Mouse (Mus musculus) cerebellum, postnatal 36 days (tissue): Measurements from ENCODE around the gene Taf5.

Experiments used
- DNase-seq, 2 experiments: peaks; one replicate each; pipeline ENCODE4 v3.0.0; 2021 to 2022; ENCODE audit warnings: mixed read lengths in 2 of 2

Taf5 gene

DNA sequence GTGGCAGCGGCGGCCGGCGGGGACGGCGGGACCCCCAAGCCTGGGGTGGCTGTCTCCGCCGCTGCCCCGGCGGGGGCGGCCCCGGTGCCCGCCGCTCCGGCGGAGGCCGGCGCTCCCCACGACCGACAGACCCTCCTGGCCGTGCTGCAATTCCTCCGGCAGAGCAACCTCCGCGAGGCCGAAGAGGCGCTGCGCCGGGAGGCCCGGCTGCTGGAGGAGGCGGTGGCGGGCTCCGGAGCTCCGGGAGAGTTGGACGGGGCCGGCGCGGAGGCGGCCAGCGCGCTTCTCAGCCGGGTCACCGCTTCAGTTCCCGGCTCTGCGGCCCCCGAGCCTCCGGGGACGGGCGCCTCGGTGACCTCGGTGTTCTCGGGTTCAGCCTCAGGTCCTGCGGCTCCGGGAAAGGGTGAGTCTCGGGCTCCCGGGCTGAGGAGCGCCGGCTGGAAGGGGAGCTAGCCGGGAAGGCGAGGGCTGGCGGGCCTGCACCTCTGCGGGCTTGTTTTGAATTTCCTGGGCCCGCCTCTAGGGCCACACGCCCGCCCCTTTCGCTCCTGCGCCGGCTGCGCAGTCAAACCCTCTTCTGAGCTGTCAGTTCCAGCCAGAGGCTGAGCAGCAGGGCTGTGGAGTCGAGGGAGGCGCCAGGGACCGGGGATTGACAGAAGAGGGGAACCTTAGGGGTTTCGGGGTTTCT is 522 bp downstream of the Taf5 start:
- DNase-seq: peak; percentile 73 to 79

DNA sequence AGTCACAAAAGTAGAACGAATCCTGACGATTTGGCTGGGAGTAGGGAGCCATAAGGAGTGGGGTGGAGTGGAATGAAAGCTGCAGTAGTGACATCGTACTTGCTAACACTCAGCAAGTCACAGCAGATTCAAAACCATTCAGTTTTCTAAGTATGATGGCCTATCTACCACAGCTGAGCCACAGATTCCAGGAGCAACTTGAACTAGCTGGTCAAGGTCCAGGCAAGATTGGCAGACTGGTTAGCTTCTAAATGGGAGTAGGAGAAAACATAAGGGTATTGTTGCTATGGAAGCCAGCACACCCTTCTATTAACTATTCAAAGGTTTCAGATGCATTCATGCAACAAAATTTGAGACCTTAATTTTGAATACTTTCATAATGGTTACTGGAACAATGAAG is 20.7 kb downstream of the Taf5 start:
- no peak for DNase-seq

DNA sequence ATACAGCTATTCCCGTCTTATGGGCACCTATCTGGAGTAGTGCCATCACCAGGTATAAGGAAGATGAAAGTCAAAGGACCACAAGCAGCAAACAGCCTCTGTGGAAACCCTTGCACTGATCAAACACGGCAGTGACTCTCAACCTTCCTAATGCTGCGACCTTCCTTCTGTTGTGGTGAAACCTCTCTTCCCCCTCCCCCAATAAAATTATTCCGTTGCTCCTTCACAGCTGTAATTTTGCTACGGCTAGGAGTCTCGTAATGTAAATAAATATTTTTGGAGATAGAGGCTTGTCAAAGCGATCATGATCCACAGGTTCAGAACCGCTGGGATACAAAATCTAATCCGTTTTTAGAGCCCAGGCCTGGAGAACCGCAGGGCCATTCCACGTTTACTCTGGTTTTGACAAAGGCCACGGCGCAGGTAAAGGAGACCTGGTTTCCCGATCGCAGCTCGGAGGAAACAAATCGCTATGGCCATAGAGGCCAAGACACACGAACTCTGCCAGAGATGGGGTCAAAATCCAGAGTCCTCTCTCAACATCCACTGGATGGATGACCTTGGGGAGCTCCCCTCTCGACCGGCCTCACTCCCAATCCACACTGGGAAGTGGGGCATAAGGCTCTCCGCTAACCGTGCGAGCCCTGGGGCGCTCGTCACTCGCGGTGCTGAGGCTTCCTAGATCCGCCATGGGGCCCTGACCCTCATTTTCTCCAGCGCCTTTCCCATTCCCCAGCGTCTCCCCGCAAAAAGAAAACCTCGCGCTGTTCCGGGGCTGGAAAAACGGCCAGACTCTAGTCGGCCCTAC is 22.4 kb downstream of the Taf5 start:
- DNase-seq: no peak

DNA sequence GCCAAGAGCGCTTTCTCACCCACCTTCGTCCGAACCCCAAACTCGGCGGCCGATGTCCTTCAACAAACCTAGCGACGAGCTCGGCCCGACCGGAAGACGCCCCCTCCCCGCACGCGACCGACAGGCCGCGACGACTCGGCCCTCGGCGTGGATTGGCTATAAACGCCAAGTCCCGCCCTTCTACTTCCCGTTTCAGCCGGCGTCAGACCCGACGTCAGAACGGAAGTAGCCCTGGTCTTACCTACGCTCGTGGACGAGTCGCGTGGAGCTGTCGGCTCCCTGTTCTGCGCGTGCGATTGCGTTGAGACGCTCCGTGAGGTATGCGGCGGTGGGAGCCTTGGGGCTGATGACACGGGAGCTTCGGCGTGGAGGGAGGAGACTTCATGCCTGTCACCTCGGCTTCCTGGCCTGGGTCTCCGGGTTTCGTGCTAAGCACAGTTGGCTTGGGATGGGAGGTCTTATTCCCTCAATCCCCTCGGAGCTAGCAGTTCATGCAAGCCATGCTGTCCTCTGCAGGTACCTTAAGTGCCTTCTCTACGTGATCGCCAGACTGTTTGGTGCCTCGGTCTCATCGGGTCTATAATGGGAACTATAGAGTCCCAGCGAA is 23.1 kb downstream of the Taf5 start, which contains the start of the genes Usmg5 and Pdcd11:
TSS of gene Usmg5 (minus strand) at position 98 of the 607 bp plus-strand sequence.
TSS of gene Pdcd11 (plus strand) at position 219 of the 607 bp plus-strand sequence.
- DNase-seq: peak; percentile 96 to 97

DNA sequence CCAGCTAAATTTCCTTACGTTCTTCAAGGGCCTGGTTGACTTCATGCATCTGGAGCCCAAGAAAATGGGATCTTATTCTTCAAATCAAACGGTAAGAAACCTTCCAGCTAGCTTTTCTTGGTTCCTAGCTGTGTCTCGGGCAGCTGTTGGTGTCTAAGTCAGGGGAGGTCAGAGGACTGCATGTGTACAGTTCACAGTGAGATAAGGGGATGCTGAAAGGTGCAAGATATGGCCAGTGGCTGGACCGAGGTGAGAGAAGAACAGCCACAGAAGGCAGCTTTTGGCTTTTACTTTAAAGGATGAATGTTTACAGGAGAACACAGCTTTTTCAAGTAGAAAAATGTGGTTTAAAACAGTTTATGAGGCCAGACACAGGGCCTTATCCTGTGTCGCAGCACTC is 33.5 kb downstream of the Taf5 start:
- DNase-seq: no peak

DNA sequence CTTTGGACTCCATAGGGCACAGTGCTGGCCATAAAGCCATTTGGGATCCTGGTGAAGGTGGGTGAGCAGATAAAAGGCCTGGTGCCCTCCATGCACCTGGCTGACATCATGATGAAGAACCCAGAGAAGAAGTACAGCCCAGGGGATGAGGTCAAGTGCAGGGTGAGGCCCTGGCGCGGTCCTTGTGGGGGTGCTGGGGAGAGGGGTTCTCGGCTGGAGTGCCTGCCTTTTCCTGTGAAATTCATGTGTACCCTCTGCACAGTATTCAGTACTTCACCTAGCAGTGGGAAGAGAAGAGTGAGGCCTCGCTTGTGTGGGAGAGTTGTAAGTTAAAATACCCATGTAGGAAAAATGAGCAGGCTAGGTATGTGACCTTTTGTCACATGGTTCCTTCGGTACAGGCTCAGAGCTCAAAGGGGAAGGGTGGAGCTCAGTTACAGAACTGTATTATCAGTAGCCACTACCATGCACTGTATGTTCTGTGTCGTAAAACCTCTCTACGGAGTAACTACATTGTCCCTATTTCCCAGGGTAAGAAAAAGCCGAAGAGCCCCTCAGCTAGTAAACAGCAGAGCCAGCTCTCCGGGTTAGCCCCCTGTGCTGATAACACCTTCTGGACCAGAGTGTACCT is 37.2 kb downstream of the Taf5 start:
- no peak for DNase-seq

DNA sequence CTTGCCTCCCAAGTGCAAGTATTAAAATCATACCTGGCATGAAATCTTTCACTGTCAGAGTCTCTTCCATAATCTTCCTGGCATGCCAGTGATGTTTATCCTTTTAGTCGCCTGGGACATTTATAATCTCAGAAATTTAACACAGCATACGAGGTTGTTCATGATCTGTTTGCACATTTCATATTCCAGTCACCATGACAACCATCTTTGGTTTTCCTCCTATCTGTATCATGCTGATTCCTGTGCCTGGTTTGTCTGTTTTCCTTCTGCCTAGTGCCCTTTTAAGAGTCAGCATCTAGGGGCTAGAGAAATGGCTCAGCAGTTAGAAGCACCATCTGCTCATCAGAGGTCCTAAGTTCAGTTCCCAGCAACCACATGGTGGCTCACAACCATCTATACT is 51.1 kb downstream of the Taf5 start:
- no peak for DNase-seq

DNA sequence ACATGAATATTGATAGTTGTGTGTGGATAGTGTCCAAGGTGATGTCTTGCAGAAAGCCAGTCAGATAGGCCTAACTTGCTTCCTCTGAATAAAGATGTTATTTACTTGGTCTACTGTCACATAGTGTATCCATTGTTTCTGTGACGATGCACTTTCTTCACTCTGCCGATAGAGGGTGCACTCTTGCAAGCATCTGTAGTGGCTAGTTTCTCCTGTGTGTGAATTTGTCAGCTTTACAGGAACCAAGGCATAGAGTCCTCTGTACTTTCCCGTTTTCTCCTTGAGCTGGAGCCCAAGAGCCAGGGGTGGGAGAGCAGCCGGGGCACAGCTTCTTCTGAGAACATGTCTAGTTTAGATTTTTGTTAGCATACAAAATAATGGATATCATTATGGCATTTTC is 53.5 kb downstream of the Taf5 start:
- peak in 1 of 2 experiments; percentile 9 for DNase-seq

DNA sequence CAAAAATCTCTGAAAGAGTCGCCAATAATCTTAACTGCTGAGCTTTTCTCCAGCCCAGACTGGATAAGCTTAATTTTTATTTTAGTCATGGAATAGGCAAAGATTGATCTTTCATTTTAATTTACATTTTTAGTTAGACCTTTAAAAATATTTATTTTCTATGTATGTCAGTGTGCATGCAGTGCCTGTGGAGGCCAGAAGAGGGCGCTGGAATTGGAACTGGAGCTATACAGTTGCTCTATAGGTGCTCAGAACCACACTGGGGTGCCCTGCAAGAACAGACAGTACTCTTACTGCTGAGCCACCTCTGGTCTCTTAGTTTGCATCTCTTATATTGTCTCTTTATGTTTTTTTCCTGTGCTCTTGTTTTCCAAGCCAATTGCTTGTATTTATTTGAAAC is 55.3 kb downstream of the Taf5 start:
- DNase-seq: peak; percentile 10 to 33

DNA sequence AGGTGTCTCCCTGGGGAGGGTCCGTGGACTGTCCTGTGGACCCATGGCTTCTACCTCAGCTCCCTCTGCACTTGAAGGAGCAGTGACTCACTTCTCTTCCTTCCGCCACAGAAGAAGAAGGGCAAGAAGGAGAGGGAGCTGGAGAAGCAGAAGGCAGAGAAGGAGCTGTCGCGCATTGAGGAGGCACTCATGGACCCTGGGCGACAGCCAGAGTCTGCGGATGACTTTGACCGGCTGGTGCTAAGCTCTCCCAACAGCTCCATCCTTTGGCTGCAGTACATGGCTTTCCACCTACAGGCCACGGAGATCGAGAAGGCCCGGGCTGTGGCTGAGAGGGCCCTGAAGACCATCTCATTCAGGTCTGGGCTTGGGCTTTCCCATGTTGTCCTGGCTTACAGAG is 60.6 kb downstream of the Taf5 start:
- DNase-seq: no peak

DNA sequence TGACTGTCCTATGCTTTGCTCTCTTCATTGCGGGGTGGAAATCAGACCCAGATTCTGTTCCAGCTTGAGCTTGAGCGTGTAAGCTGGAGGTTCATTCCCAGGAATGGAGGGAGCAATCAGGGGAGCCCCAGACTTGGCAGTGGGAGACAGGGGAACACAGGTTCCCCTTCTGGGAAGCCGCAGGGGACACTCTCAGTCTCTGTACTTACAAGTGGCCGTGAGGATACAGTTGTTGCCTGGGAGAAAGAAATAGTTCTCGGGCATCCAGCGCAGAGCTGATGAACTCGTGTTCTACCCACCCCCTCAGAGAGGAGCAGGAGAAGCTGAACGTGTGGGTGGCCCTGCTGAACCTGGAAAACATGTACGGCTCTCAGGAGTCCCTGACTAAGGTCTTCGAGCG is 61.3 kb downstream of the Taf5 start:
- DNase-seq: no peak

DNA sequence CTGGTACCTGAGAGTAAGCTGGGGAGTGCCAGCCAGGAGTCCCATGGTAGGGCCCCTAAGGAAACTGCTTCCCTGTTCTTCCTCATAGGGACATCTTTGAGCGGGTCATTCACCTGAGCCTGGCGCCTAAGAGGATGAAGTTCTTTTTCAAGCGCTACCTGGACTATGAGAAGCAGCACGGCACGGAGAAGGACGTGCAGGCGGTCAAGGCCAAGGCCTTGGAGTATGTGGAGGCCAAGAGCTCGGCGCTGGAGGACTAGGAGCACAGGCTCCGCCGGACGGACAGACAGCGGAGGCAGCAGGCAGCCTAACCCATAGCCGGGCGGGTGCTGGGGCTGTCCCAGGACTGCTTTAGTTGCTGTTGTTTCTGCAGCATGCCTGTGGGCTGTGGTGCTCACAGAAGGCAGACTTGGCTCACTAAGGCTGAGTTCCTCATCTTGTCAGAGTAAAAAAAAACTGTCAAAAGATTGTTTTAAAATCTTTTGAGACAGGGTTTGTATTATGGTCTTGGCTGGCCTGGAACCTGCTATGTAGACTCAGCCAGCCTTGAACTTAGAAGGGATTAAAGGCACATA is 63.1 kb downstream of the Taf5 start:
- DNase-seq: no peak
